Mouse (Mus musculus): ENCODE results near the gene Pth2. TPM values are rescaled to one million over a fixed set of nuclear protein-coding genes. Genes with fewer than 3 reads are reported as not detected.

Pth2 gene
- polyA plus RNA-seq, 1 experiment from 2014 or later, result not detected

GRCm38 (mm10) chr7:45198435-45198834, 17.6 kb downstream of the Pth2 start:
- ATAC-seq (ENCODE audit: insufficient number of reproducible peaks, low FRiP score, low TSS enrichment, low read depth) (0 out of 2 replicates have a peak, but pooled peaks have one; percentile 6), DNase-seq (ENCODE audit: low spot score) (peak; percentile 83)
- WGBS, result 14% methylated on average over 5 of the region's 5 CpGs
- no peak overlapping the region for H3K9ac ChIP-seq (ENCODE audit: low read length)
- H3K4me3 ChIP-seq (ENCODE audit: low read depth, low read length), result no peak overlapping the region
- no peak overlapping the region for H3K27ac ChIP-seq (replicated peaks; ENCODE audit: low read depth, low read length)
- peaks cover 4% of the 10 kb centered on the region; the same call in 1 of the 2 replicates for H3K4me1 ChIP-seq (ENCODE audit: control insufficient read depth, insufficient read depth, low read length)
- no peaks in the 10 kb centered on the region for H3K27me3 ChIP-seq (ENCODE audit: control insufficient read depth, insufficient read depth, low read length)
- no peaks in the 10 kb centered on the region for H3K36me3 ChIP-seq (ENCODE audit: control insufficient read depth, insufficient read depth, low read length)
- H3K9me3 ChIP-seq (ENCODE audit: control insufficient read depth, low read length), result no peaks in the 10 kb centered on the region; the same call in 1 of the 2 replicates
- H3K4me2 ChIP-seq (ENCODE audit: low read depth, severe bottlenecking), result no peak overlapping the region

- H3K4me1 ChIP-seq (ENCODE audit: control insufficient read depth, insufficient read depth, low read length), result peaks cover 4% of the 10 kb centered on the region; the same call in 1 of the 2 replicates
- H3K9me3 ChIP-seq (ENCODE audit: control insufficient read depth, low read length), result no peaks in the 10 kb centered on the region; the same call in 1 of the 2 replicates
- H3K9ac ChIP-seq (ENCODE audit: low read length), result no peak overlapping the region
- no peak overlapping the region for H3K27ac ChIP-seq (replicated peaks; ENCODE audit: low read depth, low read length)
- H3K4me2 ChIP-seq (ENCODE audit: low read depth, severe bottlenecking), result no peak overlapping the region
- no peak overlapping the region for H3K4me3 ChIP-seq (ENCODE audit: low read depth, low read length)
- DNase-seq (ENCODE audit: low spot score) (no peak), ATAC-seq (ENCODE audit: insufficient number of reproducible peaks, low FRiP score, low TSS enrichment, low read depth) (no peak)
- H3K36me3 ChIP-seq (ENCODE audit: control insufficient read depth, insufficient read depth, low read length), result no peaks in the 10 kb centered on the region
- no peaks in the 10 kb centered on the region for H3K27me3 ChIP-seq (ENCODE audit: control insufficient read depth, insufficient read depth, low read length)
- WGBS, result 85% methylated on average over 11 of the region's 11 CpGs
Measured at GRCm38 (mm10) chr7:45198961-45199360, 18.2 kb downstream of the Pth2 start.

DNA sequence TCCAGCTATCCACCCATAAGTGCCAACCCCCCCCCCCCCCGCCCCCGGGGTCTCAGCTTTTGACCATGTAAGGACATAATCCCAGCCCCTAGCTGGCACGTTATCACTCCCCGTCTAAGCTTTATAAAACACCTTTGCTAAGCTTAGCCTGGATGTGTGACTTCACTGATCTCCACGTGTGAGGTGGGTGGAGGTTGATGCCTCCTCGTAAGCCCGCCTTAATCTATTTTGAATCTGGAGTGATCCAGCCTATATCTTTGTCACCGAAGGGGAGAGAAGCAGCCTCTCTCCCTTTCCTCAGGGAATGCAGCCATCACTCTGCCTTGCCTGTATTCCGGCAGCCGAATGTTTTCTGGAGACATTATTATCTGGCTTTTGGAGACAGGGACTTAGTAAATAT, 21.9 kb downstream of the Pth2 start:
- Histone ChIP-seq H3K36me3 (ENCODE audit: control insufficient read depth, insufficient read depth, low read length) (no peaks in the 10 kb centered on the region), H3K27ac (replicated peaks; ENCODE audit: low read depth, low read length) (no peak overlapping the region), H3K4me3 (ENCODE audit: low read depth, low read length) (no peak overlapping the region), H3K9ac (ENCODE audit: low read length) (no peak overlapping the region), H3K27me3 (ENCODE audit: control insufficient read depth, insufficient read depth, low read length) (no peaks in the 10 kb centered on the region), H3K4me2 (ENCODE audit: low read depth, severe bottlenecking) (no peak overlapping the region), H3K4me1 (ENCODE audit: control insufficient read depth, insufficient read depth, low read length) (no peaks in the 10 kb centered on the region), H3K9me3 (ENCODE audit: control insufficient read depth, low read length) (no peaks in the 10 kb centered on the region; the same call in 1 of the 2 replicates)
- no peak for DNase-seq (ENCODE audit: low spot score)
- WGBS, result 50% methylated on average over 9 of the region's 10 CpGs
- ATAC-seq (ENCODE audit: insufficient number of reproducible peaks, low FRiP score, low TSS enrichment, low read depth), result no peak

DNA sequence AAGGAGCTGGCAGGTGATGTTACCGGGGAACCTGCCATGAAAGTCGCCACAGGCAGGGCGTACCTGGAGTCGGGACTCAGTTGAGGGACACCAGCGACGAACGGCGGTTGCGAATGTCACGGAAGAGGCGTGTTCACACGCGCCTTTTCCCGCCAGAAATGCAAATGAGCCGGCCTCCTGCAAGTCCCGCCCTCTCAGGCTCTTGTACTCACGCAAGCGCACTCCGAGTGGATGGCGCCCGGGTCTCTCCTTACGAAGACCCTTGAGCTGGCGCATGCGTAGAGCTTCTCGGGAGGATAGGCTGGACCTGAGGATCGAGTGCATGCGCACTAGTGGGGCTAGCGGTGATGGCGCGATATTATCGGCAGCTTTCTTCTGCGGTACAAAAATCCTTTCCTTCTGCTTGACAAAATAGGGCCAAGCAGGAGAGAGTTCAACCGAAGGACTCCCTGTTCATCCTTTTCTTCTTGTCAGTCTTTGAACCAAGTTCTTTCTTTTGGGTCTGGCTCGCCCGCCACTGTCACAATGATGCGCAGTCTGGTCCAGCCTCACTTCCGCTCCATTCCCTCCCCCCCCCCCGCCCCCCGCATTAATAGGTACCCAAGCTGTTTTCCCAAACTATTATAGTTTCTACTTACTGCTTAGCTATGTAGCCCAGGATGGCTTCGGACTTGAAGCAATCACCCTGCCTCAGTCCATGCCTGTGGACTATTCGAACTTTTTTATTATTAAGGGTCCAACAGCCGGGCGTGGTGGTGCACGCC, 23.8 kb downstream of the Pth2 start, which contains the start of gene Ccdc155:
TSS of gene Ccdc155 (minus strand) at position 513 of the 764 bp plus-strand sequence.
- peak within 1 kb of the TSS; percentile 44 for H3K4me2 ChIP-seq (ENCODE audit: low read depth, severe bottlenecking)
- 10% methylated on average over 44 of the region's 44 CpGs for WGBS
- no peaks in the 10 kb centered on the region for H3K36me3 ChIP-seq (ENCODE audit: control insufficient read depth, insufficient read depth, low read length)
- peak within 1 kb of the TSS; percentile 35 for H3K4me3 ChIP-seq (ENCODE audit: low read depth, low read length)
- H3K9ac ChIP-seq (ENCODE audit: low read length), result peak within 1 kb of the TSS; percentile 55; the same call in 1 of the 2 replicates
- no peaks in the 10 kb centered on the region; the same call in 1 of the 2 replicates for H3K9me3 ChIP-seq (ENCODE audit: control insufficient read depth, low read length)
- DNase-seq (ENCODE audit: low spot score), result peak; percentile 99
- H3K27me3 ChIP-seq (ENCODE audit: control insufficient read depth, insufficient read depth, low read length), result no peaks in the 10 kb centered on the region
- peak; percentile 96 for ATAC-seq (ENCODE audit: insufficient number of reproducible peaks, low FRiP score, low TSS enrichment, low read depth)
- H3K4me1 ChIP-seq (ENCODE audit: control insufficient read depth, insufficient read depth, low read length), result no peaks in the 10 kb centered on the region
- H3K27ac ChIP-seq (replicated peaks; ENCODE audit: low read depth, low read length), result no peak within 1 kb of the TSS

GRCm38 (mm10) chr7:45208260-45208659, 27.5 kb downstream of the Pth2 start:
- no peak overlapping the region for H3K4me2 ChIP-seq (ENCODE audit: low read depth, severe bottlenecking)
- no peak for ATAC-seq (ENCODE audit: insufficient number of reproducible peaks, low FRiP score, low TSS enrichment, low read depth)
- no peak for DNase-seq (ENCODE audit: low spot score)
- H3K4me3 ChIP-seq (ENCODE audit: low read depth, low read length), result no peak overlapping the region
- H3K27me3 ChIP-seq (ENCODE audit: control insufficient read depth, insufficient read depth, low read length), result peaks cover 27% of the 10 kb centered on the region
- no peak overlapping the region for H3K27ac ChIP-seq (replicated peaks; ENCODE audit: low read depth, low read length)
- H3K9me3 ChIP-seq (ENCODE audit: control insufficient read depth, low read length), result no peaks in the 10 kb centered on the region; the same call in 1 of the 2 replicates
- H3K4me1 ChIP-seq (ENCODE audit: control insufficient read depth, insufficient read depth, low read length), result peaks cover 4% of the 10 kb centered on the region; the same call in 1 of the 2 replicates
- no peak overlapping the region for H3K9ac ChIP-seq (ENCODE audit: low read length)
- whole genome bisulfite sequencing, result 75% methylated on average over 6 of the region's 6 CpGs
- no peaks in the 10 kb centered on the region for H3K36me3 ChIP-seq (ENCODE audit: control insufficient read depth, insufficient read depth, low read length)

DNA sequence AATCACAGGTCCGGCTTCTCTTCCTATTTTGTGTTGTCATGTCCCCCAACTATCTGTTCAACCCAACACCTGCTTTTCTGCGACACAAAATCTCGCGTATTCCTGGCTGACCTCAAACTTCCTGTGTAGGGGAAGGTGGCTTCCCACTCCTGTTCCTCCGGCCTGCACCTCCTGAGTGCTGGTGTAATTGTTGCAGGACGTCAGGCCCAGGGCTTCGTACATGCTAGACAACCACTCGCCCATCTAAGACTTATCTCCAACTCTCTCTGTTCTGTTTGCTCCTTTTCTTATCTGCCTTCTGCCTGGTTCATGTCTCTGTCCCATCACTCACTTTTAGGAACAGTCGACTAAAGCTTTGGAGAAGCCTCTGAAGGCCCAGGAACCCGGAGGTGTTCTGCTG, 30.3 kb downstream of the Pth2 start:
- Histone ChIP-seq H3K9me3 (ENCODE audit: control insufficient read depth, low read length) (no peaks in the 10 kb centered on the region; the same call in 1 of the 2 replicates), H3K27ac (replicated peaks; ENCODE audit: low read depth, low read length) (no peak overlapping the region), H3K27me3 (ENCODE audit: control insufficient read depth, insufficient read depth, low read length) (peaks cover 27% of the 10 kb centered on the region), H3K36me3 (ENCODE audit: control insufficient read depth, insufficient read depth, low read length) (no peaks in the 10 kb centered on the region), H3K4me1 (ENCODE audit: control insufficient read depth, insufficient read depth, low read length) (peaks cover 4% of the 10 kb centered on the region; the same call in 1 of the 2 replicates), H3K4me2 (ENCODE audit: low read depth, severe bottlenecking) (no peak overlapping the region), H3K4me3 (ENCODE audit: low read depth, low read length) (no peak overlapping the region), H3K9ac (ENCODE audit: low read length) (no peak overlapping the region)
- ATAC-seq (ENCODE audit: insufficient number of reproducible peaks, low FRiP score, low TSS enrichment, low read depth) (no peak), DNase-seq (ENCODE audit: low spot score) (no peak)
- 73% methylated on average over 10 of the region's 10 CpGs for WGBS

GRCm38 (mm10) chr7:45211851-45212251, 31.1 kb downstream of the Pth2 start, which contains the start of gene Dkkl1:
Gene Dkkl1, minus strand, starts transcription at chr7:45212147.
- H3K4me2 ChIP-seq (ENCODE audit: low read depth, severe bottlenecking), result peak within 1 kb of the TSS; percentile 18; the same call in 1 of the 2 replicates
- no peaks in the 10 kb centered on the region; the same call in 1 of the 2 replicates for H3K9me3 ChIP-seq (ENCODE audit: control insufficient read depth, low read length)
- H3K27me3 ChIP-seq (ENCODE audit: control insufficient read depth, insufficient read depth, low read length), result peaks cover 27% of the 10 kb centered on the region
- peaks cover 4% of the 10 kb centered on the region; the same call in 1 of the 2 replicates for H3K4me1 ChIP-seq (ENCODE audit: control insufficient read depth, insufficient read depth, low read length)
- H3K4me3 ChIP-seq (ENCODE audit: low read depth, low read length), result no peak within 1 kb of the TSS
- DNase-seq (ENCODE audit: low spot score) (no peak), ATAC-seq (ENCODE audit: insufficient number of reproducible peaks, low FRiP score, low TSS enrichment, low read depth) (no peak)
- 4% methylated on average over 17 of the region's 17 CpGs for WGBS
- no peak within 1 kb of the TSS for H3K9ac ChIP-seq (ENCODE audit: low read length)
- no peaks in the 10 kb centered on the region for H3K36me3 ChIP-seq (ENCODE audit: control insufficient read depth, insufficient read depth, low read length)
- H3K27ac ChIP-seq (replicated peaks; ENCODE audit: low read depth, low read length), result no peak within 1 kb of the TSS

GRCm38 (mm10) chr7:45212356-45212755, 31.6 kb downstream of the Pth2 start:
- no peak overlapping the region for H3K4me2 ChIP-seq (ENCODE audit: low read depth, severe bottlenecking)
- no peak overlapping the region for H3K4me3 ChIP-seq (ENCODE audit: low read depth, low read length)
- H3K27ac ChIP-seq (replicated peaks; ENCODE audit: low read depth, low read length), result no peak overlapping the region
- no peak for ATAC-seq (ENCODE audit: insufficient number of reproducible peaks, low FRiP score, low TSS enrichment, low read depth)
- no peak overlapping the region for H3K9ac ChIP-seq (ENCODE audit: low read length)
- 69% methylated on average over 7 of the region's 7 CpGs for WGBS
- peaks cover 27% of the 10 kb centered on the region for H3K27me3 ChIP-seq (ENCODE audit: control insufficient read depth, insufficient read depth, low read length)
- DNase-seq (ENCODE audit: low spot score), result no peak
- peaks cover 9% of the 10 kb centered on the region for H3K4me1 ChIP-seq (ENCODE audit: control insufficient read depth, insufficient read depth, low read length)
- H3K9me3 ChIP-seq (ENCODE audit: control insufficient read depth, low read length), result no peaks in the 10 kb centered on the region; the same call in 1 of the 2 replicates
- peaks cover 2% of the 10 kb centered on the region; the same call in 1 of the 2 replicates for H3K36me3 ChIP-seq (ENCODE audit: control insufficient read depth, insufficient read depth, low read length)
